Mouse (Mus musculus) adrenal gland, postnatal 14 days (tissue): ENCODE measurements at regions not wholly inside any gene's neighbourhood (a gene's known extent, or its start where the extent isn't known, plus 50 kb on each side); places are given as distances from the start of the nearest gene placed in this dataset.
A peak's percentile ranks its signal among the peaks of the same experiment; 100 is the strongest.
"Not testable (repeated sequence)": the region's sequence is repeated elsewhere in the genome, so short reads cannot be mapped to it uniquely, and the experiment has no call there.

Experiments used
- DNase-seq: peaks from one replicate; pipeline ENCODE4 v3.0.0; 2021; ENCODE audit warnings: mixed read lengths

DNA sequence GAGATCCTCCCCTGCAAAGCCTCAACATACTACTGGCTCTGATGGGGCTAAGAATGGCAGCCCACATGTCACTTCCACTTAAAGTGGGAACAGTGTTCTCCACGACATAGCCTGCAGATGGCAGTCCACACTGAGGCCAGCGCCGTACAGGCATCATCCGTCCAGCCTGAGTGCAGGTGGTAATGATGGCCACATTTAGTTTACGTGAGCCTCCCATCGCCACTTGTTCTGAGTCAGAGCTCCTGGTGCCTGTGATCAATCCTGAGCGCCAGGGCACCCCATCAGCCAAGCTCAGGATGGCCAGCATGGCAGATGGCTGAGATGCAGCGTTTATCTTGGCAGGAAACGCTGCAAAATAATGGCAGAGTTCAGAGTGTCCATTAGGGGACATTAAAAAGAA, 159.6 kb downstream of the Adgrd1 start:
- DNase-seq = peak; percentile 7

DNA sequence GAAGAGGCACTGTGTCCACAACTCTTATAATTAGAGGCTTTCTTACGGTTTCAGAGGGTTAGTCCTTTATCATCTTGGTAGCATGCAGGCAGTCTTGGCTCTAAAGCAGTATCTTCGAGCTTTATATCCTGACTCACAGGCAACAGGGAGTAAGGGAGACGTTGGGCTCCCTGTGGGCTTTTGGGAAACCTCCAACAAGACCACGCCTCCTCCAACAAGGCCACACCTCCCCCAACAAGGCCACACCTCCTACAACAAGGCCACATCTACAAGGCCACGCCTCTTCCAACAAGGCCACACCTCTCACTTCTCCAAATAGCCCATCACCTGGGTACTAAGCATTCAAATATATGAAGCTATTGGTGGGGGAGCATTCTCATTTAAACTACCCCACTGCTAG, 160.7 kb downstream of the Adgrd1 start:
- no peak for DNase-seq

DNA sequence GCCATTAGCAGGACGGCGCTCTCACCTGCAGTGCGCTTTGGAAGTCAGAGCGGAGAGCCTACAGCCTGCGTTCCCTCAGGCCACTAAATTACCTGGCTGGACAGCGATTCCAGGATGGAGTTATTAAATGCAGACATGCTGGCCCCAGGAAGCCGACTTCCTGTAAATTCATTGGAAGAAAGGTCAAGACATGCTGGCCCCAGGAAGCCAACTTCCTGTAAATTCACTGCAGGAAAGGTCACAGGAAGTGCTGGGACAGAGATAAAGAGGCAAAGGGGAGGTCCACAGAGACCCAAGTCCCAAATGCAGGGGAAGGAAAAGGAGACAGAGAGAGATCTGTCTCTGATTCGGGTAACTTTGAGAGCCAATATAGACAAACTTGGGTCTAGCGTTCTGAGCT, 164.1 kb downstream of the Adgrd1 start:
- peak; percentile 52 for DNase-seq

DNA sequence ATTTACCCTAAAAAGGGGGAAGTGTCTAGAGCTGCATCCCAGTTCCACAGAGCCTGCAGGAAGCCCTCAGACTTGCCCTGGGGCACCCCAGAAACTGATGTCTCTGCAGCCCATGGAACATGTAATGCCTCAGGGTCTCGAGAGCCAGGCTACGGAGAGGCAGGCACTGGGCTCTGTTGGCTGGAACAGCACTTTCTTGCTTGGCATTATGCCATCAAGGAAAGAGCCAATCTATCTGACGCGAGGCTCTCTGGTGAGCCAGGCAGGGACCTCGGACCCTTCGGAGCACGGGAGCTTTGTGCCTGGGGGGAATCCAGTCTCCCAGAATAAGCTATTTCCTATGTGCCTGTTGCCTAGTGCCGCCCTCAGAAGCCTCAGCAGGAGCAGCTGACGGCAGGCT, 166.6 kb downstream of the Adgrd1 start:
- DNase-seq = peak; percentile 24

DNA sequence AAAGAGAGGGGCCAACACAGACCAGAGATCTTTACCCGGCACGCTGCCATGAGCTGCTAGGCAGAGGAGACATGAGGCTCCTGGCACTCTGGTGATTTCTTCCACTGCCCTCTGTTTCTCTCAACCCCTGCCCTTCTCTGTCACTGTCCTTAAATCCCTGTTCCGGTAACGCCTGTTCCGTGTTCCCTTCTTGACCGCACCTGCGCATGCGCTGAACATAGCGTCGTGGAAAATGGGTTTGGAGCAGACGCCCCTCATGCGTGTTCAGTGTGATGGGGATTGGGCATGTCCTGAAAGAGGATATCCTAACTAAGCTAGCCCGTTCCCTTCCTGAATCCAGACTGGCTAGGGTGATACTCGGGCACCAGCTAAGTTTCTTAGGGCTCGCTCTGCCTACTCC, 167.8 kb downstream of the Adgrd1 start:
- peak; percentile 0 for DNase-seq

DNA sequence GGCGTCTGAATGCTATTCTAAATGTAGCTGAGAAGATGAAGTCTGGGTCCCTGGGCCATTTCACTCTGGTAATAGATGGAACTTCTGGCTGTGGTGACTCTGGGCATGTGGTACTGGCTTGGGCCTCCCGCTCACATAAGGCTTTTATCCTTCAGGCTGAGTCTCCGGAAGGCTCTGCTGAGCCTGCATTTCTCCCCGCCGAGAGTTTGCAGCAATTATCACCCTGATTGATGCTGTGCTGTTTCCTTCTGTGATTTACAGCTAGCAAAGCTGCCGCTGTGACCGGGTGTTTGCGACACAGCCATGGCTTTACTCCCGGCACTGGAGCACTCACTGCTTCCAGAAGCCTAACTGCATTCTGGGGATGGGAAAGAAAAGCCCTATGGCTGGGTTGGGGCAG, 171.9 kb downstream of the Adgrd1 start:
- DNase-seq = peak; percentile 14

DNA sequence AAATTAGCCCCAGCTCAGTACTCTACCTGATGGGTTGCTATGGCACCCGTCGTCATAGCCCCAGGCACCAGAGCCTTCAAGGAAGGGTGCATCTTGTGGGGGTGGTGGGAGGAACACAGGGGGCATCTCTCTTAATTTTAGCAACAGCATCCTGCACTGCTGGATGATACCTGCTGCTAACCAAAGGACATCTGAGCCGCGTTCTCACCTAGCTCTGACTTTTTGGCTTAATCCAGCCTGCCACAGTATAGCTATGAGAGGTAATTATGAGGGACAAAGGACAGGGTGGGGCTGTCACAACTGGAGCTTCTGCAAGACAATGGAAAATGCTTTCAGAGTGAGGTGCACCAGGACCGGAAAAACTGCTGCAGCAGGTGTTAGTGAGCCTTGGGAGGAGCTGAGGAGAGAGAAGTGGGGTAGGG, 173.5 kb downstream of the Adgrd1 start:
- DNase-seq = peak; percentile 2

DNA sequence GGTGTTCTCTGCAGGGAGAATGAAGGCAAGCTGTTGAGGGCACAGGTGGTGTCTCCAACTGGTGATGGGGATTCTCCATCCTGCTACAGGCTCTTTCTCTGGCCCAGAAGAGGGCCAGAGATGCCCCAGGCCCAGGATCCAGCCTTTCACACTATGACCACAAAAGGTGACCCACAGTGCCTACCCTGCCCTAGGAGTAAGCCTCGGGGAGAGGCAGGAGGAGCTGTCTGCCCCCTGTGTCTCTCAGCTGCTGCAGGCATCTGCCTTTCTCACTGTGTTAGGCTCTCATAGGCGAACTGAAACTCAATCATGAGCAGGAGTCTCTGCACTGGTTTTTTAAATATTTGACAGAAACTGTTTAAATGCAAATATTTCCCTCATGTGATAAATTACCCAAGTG, 184.9 kb downstream of the Adgrd1 start:
- DNase-seq = no peak

DNA sequence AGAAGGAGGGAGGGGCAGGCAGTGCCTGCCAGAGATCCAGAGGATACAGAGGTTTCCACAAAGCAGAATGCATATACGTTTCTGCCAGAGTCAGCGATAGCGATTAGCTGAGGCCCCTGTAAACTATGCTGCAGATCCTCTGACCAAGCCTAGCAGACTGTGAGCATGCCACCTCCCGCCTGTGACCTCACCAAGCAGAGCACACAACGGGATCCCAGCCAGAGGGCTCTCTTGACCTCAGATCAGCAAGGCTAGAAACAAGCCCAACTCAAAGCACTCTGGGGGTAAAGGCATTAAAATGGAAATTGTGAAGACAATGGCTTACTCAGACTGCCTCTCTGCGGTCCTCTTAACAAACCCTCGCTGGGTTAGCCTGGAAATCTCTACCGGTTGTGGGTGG, 185.6 kb downstream of the Adgrd1 start:
- DNase-seq = no peak

DNA sequence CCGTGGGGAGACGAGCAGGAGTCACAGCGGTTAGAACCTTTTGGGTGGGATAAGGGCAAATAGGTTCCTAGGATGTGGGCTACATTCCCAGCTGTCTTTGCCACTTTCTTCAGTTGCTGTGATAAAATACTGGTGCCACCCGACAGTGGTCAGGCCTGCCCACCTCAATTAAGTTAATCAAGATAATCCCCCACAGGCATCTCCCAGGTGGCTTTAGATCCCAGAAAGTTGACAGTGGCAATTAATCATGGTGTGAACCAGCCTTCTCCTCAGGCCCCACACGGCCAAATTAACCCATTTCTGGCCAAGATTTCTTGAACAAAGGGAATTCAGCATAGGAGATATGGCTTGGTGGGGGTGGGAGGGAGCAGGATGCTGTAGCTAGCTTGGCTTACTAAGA, 186.3 kb downstream of the Adgrd1 start:
- DNase-seq = no peak

DNA sequence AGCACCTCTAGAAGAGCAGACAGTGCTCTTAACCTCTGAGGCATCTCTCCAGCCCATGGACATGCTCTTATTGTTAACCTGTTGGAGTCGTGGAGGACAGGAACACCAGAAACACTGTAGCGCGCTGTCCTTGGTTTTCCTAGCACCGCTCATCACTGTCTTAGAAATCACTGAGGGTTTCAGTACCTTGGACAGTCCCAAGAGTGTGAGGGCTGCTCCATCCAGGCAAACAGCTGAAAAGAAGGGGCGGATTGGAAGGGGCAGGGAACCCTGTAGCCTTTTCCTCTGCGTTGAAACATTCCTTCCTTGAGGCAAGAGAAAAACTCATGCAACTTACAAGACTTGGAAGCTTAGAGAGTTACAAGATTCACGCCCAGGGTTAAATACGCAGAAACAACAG, 190.9 kb downstream of the Adgrd1 start:
- peak; percentile 50 for DNase-seq

DNA sequence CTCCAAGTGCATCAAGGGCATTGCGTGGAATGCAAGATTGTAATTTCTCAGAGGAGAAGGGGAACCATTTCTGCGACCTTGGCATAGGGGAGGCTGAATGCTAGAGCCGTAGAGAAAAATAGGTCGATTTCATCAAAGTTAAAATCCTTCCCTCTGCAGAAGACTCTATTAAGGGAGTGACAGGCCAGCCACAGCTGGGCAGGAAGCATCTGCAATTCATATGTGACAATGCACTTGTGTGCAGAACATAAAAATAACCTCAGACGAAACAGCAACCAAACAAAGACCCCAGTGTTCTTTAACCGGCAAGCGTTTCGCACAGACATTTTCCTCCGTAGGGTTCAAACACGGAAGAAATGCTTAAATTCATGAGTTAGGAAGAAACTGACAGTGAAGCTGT, 196.3 kb downstream of the Adgrd1 start:
- DNase-seq = not testable (repeated sequence)

DNA sequence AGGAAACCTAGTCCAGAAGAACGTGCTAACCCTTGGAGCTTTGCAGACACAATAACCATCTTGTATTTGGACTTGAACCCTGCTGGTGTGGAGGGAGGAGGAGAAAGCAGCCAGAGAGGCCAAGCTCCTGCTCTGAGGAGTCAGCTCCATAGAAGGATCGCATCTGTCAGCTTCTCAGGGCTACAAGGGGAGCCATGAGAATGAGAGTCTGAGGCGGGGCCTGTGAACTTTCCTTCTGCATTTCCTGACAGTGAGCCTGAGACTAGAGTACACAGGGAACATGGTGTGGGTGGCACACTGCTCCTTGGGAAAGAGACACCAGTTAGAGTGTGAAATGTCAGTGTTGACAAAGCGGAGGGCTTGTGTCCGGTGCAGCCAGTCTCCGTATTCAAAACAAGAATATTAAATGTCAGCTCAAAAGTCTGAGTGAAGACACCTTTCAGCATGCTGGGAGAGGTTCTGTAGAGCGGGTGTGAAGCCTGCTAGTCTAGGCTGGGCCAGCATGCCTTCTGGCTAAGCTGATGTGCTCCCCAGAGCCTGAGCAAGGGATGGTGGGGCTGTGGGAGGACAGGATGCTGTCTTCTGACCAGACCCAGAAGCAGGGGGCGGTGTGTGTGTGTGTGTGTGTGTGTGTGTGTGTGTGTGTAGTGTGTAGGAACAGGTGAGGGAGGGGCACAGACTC, 198.5 kb downstream of the Adgrd1 start:
- not testable (repeated sequence) for DNase-seq

DNA sequence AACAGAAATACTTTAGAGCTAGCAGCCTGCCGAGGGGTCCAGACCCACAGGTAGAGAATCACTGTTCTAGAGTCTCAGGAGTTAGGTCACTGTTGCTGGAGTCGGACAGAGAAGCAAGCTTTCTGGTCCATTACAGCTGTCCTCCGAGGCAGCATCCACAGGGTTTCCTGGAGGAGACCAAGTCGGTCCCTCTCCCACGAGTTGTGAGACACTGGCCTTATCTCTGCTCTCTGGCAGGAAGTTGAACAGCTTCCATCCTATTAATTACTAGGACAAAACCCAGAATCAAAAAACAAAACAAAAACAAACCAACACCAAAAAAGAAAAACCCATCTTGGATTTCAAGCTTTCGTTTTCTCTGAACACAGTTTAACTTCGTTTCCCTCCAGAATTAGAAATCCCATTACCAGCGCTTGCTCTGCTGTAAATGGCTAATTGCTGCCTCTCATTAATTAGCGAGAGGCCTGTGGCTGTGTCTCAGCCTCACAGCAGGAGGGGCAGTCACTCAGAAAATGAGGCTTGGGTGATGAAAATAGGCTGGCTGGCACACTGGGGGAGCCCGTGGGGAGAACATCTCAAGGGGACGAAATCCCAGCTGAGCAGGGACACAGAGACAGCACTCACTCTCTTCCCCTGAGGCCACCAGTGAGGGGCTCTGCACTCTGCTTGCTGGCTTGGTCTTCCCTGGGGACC, 201.3 kb downstream of the Adgrd1 start:
- no peak for DNase-seq

DNA sequence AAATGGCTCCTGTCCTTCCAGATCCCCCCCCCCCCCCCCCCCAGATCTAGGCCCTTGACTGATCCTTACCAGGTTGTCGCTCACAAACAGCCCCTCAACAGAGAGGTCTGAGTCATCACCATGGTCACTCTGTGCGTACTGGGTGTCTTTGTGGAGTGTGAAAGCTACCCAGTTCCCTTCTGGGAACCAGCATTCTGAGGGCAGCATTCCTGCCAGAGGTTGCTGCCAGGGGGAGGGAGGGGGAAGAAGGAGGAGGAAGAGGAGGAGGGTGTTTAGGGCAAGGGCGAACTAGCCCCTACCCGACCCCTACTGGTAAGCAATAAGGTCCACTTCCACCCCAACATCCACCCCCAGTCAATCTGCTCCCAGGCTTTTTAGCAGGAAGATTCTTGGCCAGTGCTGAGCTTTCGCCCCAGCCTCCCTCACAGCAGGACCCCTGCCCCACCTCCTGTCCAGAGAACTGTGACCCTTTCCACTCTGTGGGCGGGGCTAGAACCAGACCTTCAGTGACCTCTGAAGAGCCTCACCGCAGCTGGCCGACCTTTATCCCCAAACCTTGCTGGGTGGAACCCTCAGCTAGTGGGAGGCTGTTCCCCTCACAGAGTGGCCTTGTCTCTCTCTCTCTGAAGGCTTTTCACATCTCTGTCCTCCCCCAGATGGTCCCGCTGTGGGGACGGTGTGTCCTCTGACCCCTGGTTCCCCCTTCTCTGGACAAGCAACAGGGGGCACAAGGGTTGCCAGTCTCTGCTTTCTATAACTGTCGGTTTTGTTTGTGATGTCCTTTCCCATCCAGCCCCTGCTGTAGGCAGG, 202.2 kb upstream of the Sfswap start:
- no peak for DNase-seq

DNA sequence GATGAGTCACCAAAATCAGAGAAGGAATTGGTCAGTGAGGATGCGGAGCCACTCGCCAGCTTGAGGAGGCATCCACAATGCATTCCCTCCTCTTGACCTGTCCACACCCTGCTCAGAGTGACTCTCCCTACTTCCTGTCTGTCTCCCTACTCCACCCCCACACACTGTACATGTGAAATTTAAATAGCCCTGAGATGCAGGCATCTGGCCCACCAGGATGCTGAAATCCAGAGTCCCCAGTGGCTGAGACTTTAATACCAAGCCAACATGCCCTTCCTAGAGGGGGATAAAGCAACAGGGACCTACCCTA, 201.6 kb upstream of the Sfswap start:
- peak; percentile 21 for DNase-seq

DNA sequence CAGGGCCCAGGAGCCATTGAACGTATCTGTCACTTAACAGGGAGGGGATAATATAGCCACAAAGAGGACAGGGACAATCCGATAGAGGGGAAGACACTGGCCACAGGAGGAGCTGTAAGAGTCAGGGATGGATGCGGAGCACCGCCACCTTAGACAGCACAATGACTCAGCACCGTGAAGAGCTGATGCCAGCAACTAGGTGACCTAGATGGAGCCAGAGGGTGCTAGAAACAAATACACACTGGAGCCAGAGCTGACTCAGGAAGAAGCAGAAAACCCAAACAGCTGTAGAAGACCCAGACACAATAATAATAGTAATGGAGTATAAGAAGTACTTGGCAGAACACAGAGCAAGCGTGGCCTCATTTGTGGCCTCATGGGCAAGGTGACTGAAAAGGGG, 200.6 kb upstream of the Sfswap start:
- no peak for DNase-seq

DNA sequence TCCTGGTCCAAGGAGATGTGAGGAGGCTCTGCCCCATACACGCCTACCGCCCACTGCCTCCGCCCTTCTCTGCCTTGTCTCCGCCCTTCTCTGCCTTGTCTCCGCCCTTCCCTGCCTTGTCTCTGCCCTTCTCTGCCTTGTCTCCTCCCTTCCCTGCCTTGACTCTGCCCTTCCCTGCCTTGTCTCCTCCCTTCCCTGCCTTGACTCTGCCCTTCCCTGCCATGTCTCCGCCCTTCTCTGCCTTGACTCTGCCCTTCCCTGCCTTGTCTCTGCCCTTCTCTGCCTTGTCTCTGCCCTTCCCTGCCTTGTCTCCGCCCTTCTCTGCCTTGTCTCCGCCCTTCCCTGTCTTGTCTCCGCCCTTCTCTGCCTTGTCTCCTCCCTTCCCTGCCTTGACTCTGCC, 185.4 kb upstream of the Sfswap start:
- DNase-seq = no peak

DNA sequence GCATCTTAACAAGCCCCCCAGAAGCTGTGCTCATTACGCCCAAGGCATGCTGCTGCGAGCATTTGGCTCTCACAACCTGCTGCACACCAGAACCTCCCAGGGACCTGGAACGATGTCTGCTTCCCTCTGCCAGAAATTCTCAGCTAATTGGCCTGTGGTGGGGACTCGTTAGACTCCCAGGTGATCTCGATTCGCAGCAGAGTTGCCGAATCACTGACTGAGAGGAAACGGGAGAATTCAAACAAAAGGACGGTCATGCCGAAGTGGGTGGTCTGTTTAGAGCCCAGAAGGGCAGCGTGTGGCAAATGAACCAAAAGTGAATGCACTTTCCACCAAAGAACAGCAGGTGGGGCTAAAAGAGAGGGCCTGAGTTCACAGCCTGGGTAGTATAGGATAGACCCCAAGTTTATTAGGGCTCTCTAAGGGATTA, 169.9 kb upstream of the Sfswap start:
- DNase-seq = no peak

DNA sequence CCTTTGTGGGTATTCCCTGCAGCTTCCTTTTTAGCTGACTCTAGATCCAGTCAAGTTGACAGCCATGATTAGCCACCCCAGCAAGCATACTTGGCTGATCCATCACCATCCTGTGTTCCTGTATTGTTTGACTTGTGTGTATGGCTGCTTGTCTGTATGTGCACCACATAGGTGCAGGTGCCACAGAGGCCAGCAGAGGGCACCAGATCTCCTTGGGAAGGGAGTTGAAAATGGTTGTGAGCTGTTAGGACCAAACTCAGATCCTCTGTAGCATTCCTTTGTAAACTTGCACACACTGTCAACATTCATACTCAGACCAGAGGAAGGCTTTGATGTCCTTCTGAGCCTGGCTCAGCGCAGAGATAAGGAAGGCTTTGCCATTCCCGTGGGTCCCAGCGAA, 169.0 kb upstream of the Sfswap start:
- no peak for DNase-seq

DNA sequence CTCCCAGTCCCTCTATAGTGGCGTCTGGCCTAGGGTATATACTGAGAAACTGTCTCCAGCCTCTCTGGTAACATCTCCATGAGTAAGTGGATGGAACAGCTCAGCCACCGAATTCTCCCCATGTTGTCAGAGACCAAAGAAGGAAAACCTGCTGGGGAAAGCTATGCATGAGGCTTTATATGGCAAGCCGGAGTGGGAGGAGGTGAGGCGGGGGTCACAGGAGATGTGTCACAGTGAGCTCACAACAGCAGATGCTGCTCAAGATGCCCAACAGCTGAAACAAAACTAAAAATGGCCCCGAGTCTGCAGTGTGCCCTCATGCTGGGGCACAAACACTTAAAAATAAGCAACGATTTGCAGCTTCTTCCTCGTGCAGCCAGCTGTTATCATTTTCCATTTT, 162.5 kb upstream of the Sfswap start:
- no peak for DNase-seq

DNA sequence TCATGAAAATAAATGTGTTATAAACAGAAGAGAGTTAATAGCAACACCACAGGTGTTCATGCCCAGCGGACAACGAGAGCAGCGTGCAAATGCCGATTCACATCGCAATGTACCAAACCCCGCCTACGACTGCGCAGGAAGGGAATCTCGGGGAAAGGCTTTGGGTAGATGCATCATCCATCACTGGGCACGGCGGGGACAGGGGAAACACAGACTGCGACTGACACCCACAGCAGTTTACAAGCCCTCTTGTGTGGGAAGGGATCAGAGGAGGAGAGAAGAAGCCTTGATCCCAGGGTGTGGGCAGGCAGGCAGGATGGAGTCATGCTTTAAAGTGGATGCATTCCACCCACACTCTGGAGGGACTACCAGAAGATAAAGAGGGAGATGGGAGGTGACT, 157.0 kb upstream of the Sfswap start:
- no peak for DNase-seq

DNA sequence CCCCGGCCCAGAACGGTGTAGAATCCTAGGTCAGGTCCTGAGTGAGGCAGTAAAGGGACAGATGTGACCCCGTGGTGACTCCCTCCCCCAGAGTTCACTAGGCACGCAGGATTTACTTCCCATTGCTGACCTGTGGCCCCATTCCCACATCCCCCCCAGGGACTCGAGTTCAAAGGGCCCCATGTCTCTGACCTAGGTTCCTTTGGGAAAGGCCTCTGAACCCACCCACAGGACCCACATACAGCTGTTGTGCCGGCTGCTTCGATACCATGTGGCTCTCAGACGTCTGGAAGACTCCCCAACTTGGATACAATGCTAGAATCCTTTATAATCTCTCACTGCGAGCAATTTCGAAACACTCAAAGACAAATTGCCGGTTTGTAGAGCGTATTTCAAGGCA, 151.0 kb upstream of the Sfswap start:
- DNase-seq = no peak

DNA sequence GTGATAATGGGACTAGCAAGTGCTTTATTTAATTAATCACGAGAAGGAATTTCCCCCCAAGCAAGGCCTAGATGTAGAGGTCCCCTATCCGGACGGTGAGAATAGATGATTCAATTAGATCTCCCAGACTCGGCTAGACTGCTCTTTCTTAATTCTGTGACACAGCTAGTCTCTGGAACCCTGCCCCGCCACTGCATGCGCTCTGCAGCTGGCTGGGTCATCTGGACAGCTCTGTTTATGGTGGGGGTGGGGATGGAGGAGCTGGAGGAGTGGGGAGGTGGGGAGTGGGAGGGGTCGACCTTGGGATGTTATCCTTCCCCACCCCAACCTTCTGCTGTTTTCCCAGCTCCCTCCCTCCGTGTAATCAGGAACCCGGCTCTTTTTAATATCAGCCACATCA, 147.5 kb upstream of the Sfswap start:
- no peak for DNase-seq
